Mouse (Mus musculus): Measurements from ENCODE around the gene Dnah3. TPM values are rescaled to one million over a fixed set of nuclear protein-coding genes. Genes with fewer than 3 reads are reported as not detected.

The Dnah3 gene
- polyA plus RNA-seq, 1 experiment from 2014 or later: 0.05 TPM

- no peaks in the 10 kb centered on the region for H3K36me3 ChIP-seq (replicated peaks)
- DNase-seq (ENCODE audit: extremely low spot score, low spot score): no peak
- no peaks in the 10 kb centered on the region for H3K27me3 ChIP-seq (ENCODE audit: poor library complexity, severe bottlenecking)
- H3K4me3 ChIP-seq: no peak overlapping the region
- no peaks in the 10 kb centered on the region for H3K9me3 ChIP-seq
- H3K27ac ChIP-seq: no peak overlapping the region
- WGBS: 92% methylated on average over 4 of the region's 4 CpGs
- H3K4me1 ChIP-seq: no peaks in the 10 kb centered on the region
Observed at GRCm38 (mm10) chr7:119965205-119965604, 129.9 kb downstream of the Dnah3 start.

- H3K4me1 ChIP-seq: no peaks in the 10 kb centered on the region
- no peak overlapping the region for H3K27ac ChIP-seq
- H3K4me3 ChIP-seq: no peak overlapping the region
- 67% methylated on average over 2 of the region's 2 CpGs for WGBS
- no peak for DNase-seq (ENCODE audit: extremely low spot score, low spot score)
- H3K36me3 ChIP-seq (replicated peaks): no peaks in the 10 kb centered on the region
- no peaks in the 10 kb centered on the region for H3K27me3 ChIP-seq (ENCODE audit: poor library complexity, severe bottlenecking)
- H3K9me3 ChIP-seq: no peaks in the 10 kb centered on the region
Observed at GRCm38 (mm10) chr7:119961107-119961506, 134.0 kb downstream of the Dnah3 start.

GRCm38 (mm10) chr7:119960546-119960945, 134.5 kb downstream of the Dnah3 start:
- Histone ChIP-seq H3K27me3 (ENCODE audit: poor library complexity, severe bottlenecking) (no peaks in the 10 kb centered on the region), H3K27ac (no peak overlapping the region), H3K4me1 (no peaks in the 10 kb centered on the region), H3K36me3 (replicated peaks) (no peaks in the 10 kb centered on the region), H3K4me3 (no peak overlapping the region), H3K9me3 (no peaks in the 10 kb centered on the region)
- no peak for DNase-seq (ENCODE audit: extremely low spot score, low spot score)
- WGBS: 89% methylated on average over 6 of the region's 6 CpGs

- WGBS: 82% methylated on average over 6 of the region's 6 CpGs
- H3K9me3 ChIP-seq: no peaks in the 10 kb centered on the region
- DNase-seq (ENCODE audit: extremely low spot score, low spot score): no peak
- H3K27ac ChIP-seq: no peak overlapping the region
- no peak overlapping the region for H3K4me3 ChIP-seq
- H3K36me3 ChIP-seq (replicated peaks): no peaks in the 10 kb centered on the region
- H3K4me1 ChIP-seq: no peaks in the 10 kb centered on the region
- no peaks in the 10 kb centered on the region for H3K27me3 ChIP-seq (ENCODE audit: poor library complexity, severe bottlenecking)
Observed at GRCm38 (mm10) chr7:119960006-119960405, 135.1 kb downstream of the Dnah3 start.

- H3K4me3 ChIP-seq: no peak overlapping the region
- WGBS: 91% methylated on average over 4 of the region's 4 CpGs
- H3K9me3 ChIP-seq: no peaks in the 10 kb centered on the region
- H3K27me3 ChIP-seq (ENCODE audit: poor library complexity, severe bottlenecking): no peaks in the 10 kb centered on the region
- no peaks in the 10 kb centered on the region for H3K36me3 ChIP-seq (replicated peaks)
- no peak overlapping the region for H3K27ac ChIP-seq
- H3K4me1 ChIP-seq: no peaks in the 10 kb centered on the region
- DNase-seq (ENCODE audit: extremely low spot score, low spot score): no peak
Observed at GRCm38 (mm10) chr7:119959491-119959890, 135.6 kb downstream of the Dnah3 start.

GRCm38 (mm10) chr7:119959091-119959490, 136.0 kb downstream of the Dnah3 start:
- no peaks in the 10 kb centered on the region for H3K27me3 ChIP-seq (ENCODE audit: poor library complexity, severe bottlenecking)
- H3K27ac ChIP-seq: no peak overlapping the region
- no peaks in the 10 kb centered on the region for H3K36me3 ChIP-seq (replicated peaks)
- H3K9me3 ChIP-seq: no peaks in the 10 kb centered on the region
- no peak for DNase-seq (ENCODE audit: extremely low spot score, low spot score)
- H3K4me3 ChIP-seq: no peak overlapping the region
- 75% methylated on average over 4 of the region's 4 CpGs for WGBS
- H3K4me1 ChIP-seq: no peaks in the 10 kb centered on the region

- no peaks in the 10 kb centered on the region for H3K9me3 ChIP-seq
- DNase-seq (ENCODE audit: extremely low spot score, low spot score): no peak
- no peaks in the 10 kb centered on the region for H3K4me1 ChIP-seq
- H3K4me3 ChIP-seq: no peak overlapping the region
- no peaks in the 10 kb centered on the region for H3K27me3 ChIP-seq (ENCODE audit: poor library complexity, severe bottlenecking)
- no peak overlapping the region for H3K27ac ChIP-seq
- no peaks in the 10 kb centered on the region for H3K36me3 ChIP-seq (replicated peaks)
Observed at GRCm38 (mm10) chr7:119957421-119957820, 137.7 kb downstream of the Dnah3 start.

GRCm38 (mm10) chr7:119954047-119954446, 141.0 kb downstream of the Dnah3 start:
- Histone ChIP-seq H3K4me1 (no peaks in the 10 kb centered on the region), H3K36me3 (replicated peaks) (no peaks in the 10 kb centered on the region), H3K27me3 (ENCODE audit: poor library complexity, severe bottlenecking) (no peaks in the 10 kb centered on the region), H3K9me3 (no peaks in the 10 kb centered on the region), H3K27ac (no peak overlapping the region), H3K4me3 (no peak overlapping the region)
- DNase-seq (ENCODE audit: extremely low spot score, low spot score): no peak
- 85% methylated on average over 1 of the region's 1 CpGs for WGBS

GRCm38 (mm10) chr7:119941569-119941968, 153.5 kb downstream of the Dnah3 start:
- H3K9me3 ChIP-seq: no peaks in the 10 kb centered on the region
- DNase-seq (ENCODE audit: extremely low spot score, low spot score): no peak
- WGBS: 68% methylated on average over 2 of the region's 2 CpGs
- H3K27me3 ChIP-seq (ENCODE audit: poor library complexity, severe bottlenecking): no peaks in the 10 kb centered on the region
- H3K4me3 ChIP-seq: no peak overlapping the region
- H3K27ac ChIP-seq: no peak overlapping the region
- H3K36me3 ChIP-seq (replicated peaks): no peaks in the 10 kb centered on the region
- no peaks in the 10 kb centered on the region for H3K4me1 ChIP-seq

- WGBS: 83% methylated on average over 5 of the region's 5 CpGs
- no peaks in the 10 kb centered on the region for H3K36me3 ChIP-seq (replicated peaks)
- H3K27ac ChIP-seq: no peak overlapping the region
- no peak for DNase-seq (ENCODE audit: extremely low spot score, low spot score)
- H3K4me1 ChIP-seq: no peaks in the 10 kb centered on the region
- H3K4me3 ChIP-seq: no peak overlapping the region
- H3K9me3 ChIP-seq: no peaks in the 10 kb centered on the region
- no peaks in the 10 kb centered on the region for H3K27me3 ChIP-seq (ENCODE audit: poor library complexity, severe bottlenecking)
Observed at GRCm38 (mm10) chr7:119937036-119937435, 158.0 kb downstream of the Dnah3 start.

GRCm38 (mm10) chr7:119936321-119936720, 158.8 kb downstream of the Dnah3 start:
- no peak for DNase-seq (ENCODE audit: extremely low spot score, low spot score)
- Histone ChIP-seq H3K4me1 (no peaks in the 10 kb centered on the region), H3K9me3 (no peaks in the 10 kb centered on the region)

GRCm38 (mm10) chr7:119928783-119929440, 166.2 kb downstream of the Dnah3 start:
- Histone ChIP-seq H3K4me1 (no peaks in the 10 kb centered on the region), H3K36me3 (replicated peaks) (no peaks in the 10 kb centered on the region), H3K4me3 (no peak overlapping the region), H3K27me3 (ENCODE audit: poor library complexity, severe bottlenecking) (no peaks in the 10 kb centered on the region), H3K9me3 (no peaks in the 10 kb centered on the region), H3K27ac (no peak overlapping the region)
- WGBS: 80% methylated on average over 2 of the region's 2 CpGs
- DNase-seq (ENCODE audit: extremely low spot score, low spot score): no peak

More at GRCm38 (mm10) chr7:119936321-119936720, 158.8 kb downstream of the Dnah3 start:
- no peak overlapping the region for H3K27ac ChIP-seq
- no peaks in the 10 kb centered on the region for H3K27me3 ChIP-seq (ENCODE audit: poor library complexity, severe bottlenecking)
- H3K4me3 ChIP-seq: no peak overlapping the region
- H3K36me3 ChIP-seq (replicated peaks): no peaks in the 10 kb centered on the region

GRCm38 (mm10) chr7:119921054-119921453, 174.0 kb downstream of the Dnah3 start:
- Histone ChIP-seq H3K4me1 (no peaks in the 10 kb centered on the region), H3K27ac (no peak overlapping the region), H3K36me3 (replicated peaks) (no peaks in the 10 kb centered on the region), H3K27me3 (ENCODE audit: poor library complexity, severe bottlenecking) (no peaks in the 10 kb centered on the region), H3K4me3 (no peak overlapping the region), H3K9me3 (no peaks in the 10 kb centered on the region)
- DNase-seq (ENCODE audit: extremely low spot score, low spot score): no peak
- WGBS: 84% methylated on average over 4 of the region's 4 CpGs

- Histone ChIP-seq H3K4me1 (no peaks in the 10 kb centered on the region), H3K27ac (no peak overlapping the region), H3K9me3 (no peaks in the 10 kb centered on the region), H3K4me3 (no peak overlapping the region), H3K36me3 (replicated peaks) (no peaks in the 10 kb centered on the region), H3K27me3 (ENCODE audit: poor library complexity, severe bottlenecking) (no peaks in the 10 kb centered on the region)
- no peak for DNase-seq (ENCODE audit: extremely low spot score, low spot score)
- 66% methylated on average over 2 of the region's 2 CpGs for WGBS
Observed at GRCm38 (mm10) chr7:119920457-119920856, 174.6 kb downstream of the Dnah3 start.
